Mouse (Mus musculus) ES-E14 (cell line): ENCODE measurements around the gene Atf3. TPM values are rescaled to one million over a fixed set of nuclear protein-coding genes. Genes with fewer than 3 reads are reported as not detected.

ENCODE experiments used
- DNase-seq: peaks from one replicate; pipeline ENCODE4 v3.0.0-alpha.2; 2013; ENCODE audit warnings: low read depth, low spot score
- H3K27ac ChIP-seq: 2 replicates; pipeline ENCODE4 v1.5.1; 2012; ENCODE audit warnings: low read depth, mild to moderate bottlenecking, low read length, moderate library complexity, mixed read lengths; ENCODE audit not compliant: poor library complexity, insufficient read depth, severe bottlenecking
- H3K36me3 ChIP-seq: 2 replicates; pipeline ENCODE4 v1.6.1; 2012; ENCODE audit warnings: mild to moderate bottlenecking, low read length, moderate library complexity, mixed read lengths; ENCODE audit not compliant: control insufficient read depth, poor library complexity, insufficient read depth, severe bottlenecking
- H3K4me1 ChIP-seq, 2 experiments: fragments of 150-350 bp in 1 of 2; sonication (generic) in 1 of 2; 2 replicates each; pipeline ENCODE4 v1.6.1; 2012; ENCODE audit warnings: low read length in 2 of 2, mild to moderate bottlenecking in 1 of 2, mixed read lengths in 1 of 2; ENCODE audit not compliant: control insufficient read depth in 2 of 2, insufficient read depth in 2 of 2, poor library complexity in 1 of 2
- H3K4me3 ChIP-seq, 2 experiments: fragments of 150-350 bp in 1 of 2; sonication (generic) in 1 of 2; 2 replicates each; pipeline ENCODE4 v1.5.1; 2012; ENCODE audit warnings: low read length in 2 of 2, low read depth in 1 of 2, mild to moderate bottlenecking in 1 of 2, mixed read lengths in 1 of 2; ENCODE audit not compliant: insufficient read depth in 1 of 2, poor library complexity in 1 of 2, severe bottlenecking in 1 of 2
- H3K9ac ChIP-seq: 2 replicates; pipeline ENCODE4 v1.6.1; 2012; ENCODE audit warnings: low read depth, mild to moderate bottlenecking, low read length, mixed read lengths; ENCODE audit not compliant: poor library complexity, insufficient read depth, severe bottlenecking
- H3K9me3 ChIP-seq: fragments of 150-350 bp; sonication (generic); 2 replicates; pipeline ENCODE4 v1.6.1; 2012; ENCODE audit warnings: low read depth, mild to moderate bottlenecking, low read length; ENCODE audit not compliant: control insufficient read depth, insufficient read depth
- CHD2 ChIP-seq: IDR thresholded peaks from 2 replicates; pipeline ENCODE4 v1.6.1; 2014; ENCODE audit warnings: mild to moderate bottlenecking, low read depth, low read length, inconsistent platforms
- HCFC1 ChIP-seq: IDR thresholded peaks from 2 replicates; pipeline ENCODE4 v1.6.1; 2012; ENCODE audit warnings: low read length, inconsistent platforms, borderline replicate concordance; ENCODE audit not compliant: insufficient read depth
- MAFK ChIP-seq: IDR thresholded peaks from 2 replicates; pipeline ENCODE4 v1.6.1; 2014; ENCODE audit warnings: mild to moderate bottlenecking, low read depth, low read length, inconsistent platforms; ENCODE audit not compliant: insufficient read depth
- ZC3H11A ChIP-seq: IDR thresholded peaks from 2 replicates; pipeline ENCODE4 v1.6.1; 2012; ENCODE audit warnings: low read depth, mild to moderate bottlenecking, inconsistent platforms, low read length, borderline replicate concordance
- ZNF384 ChIP-seq: IDR thresholded peaks from 2 replicates; pipeline ENCODE4 v1.6.1; 2012; ENCODE audit warnings: low read depth, low read length, inconsistent platforms
- in situ Hi-C, 2 experiments: fragments of 600-800 bp; cut with MboI; formaldehyde crosslinking; loops; one replicate each; pipeline ENCODE4 v1.15.1; 2025; ENCODE audit warnings: low sequenced_read_pairs in 2 of 2, inconsistent platforms in 1 of 2; ENCODE audit not compliant: unreplicated experiment in 2 of 2
- total RNA-seq: library from RNA; depleted of rRNA; stranded (reverse); fragments of 300-350 nt; gene quantifications from 2 replicates; pipeline ENCODE4 v1.2.3, GENCODE M21; 2012; rRNA removed

Atf3 gene
- total RNA-seq, result 5.1 and 8.0 TPM in 2 replicates

DNA sequence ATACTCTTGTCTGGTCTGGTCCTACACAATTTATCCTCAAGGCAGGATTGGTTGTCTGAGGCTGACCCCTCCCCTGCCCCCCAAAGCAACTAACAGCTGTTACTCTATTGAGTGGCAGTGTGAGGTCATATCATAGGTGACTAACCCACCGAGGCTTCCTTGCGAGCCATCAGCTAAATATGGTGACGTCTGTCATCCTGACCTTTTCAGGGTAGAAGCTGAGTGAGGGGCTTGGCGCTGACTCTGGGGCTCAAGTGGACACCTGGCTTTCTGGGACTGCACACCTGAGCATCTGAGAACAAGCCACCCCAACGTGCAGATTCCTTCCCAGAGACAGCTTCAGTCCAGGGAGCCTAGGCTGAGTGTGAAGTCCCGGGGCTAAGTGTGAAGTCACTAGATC lies at the start of gene Atf3:
Atf3 (minus strand) TSS at position 101 of the 400 bp plus-strand sequence.
- Histone ChIP-seq H3K9ac (no peak within 1 kb of the TSS), H3K4me1 (no peaks in the 10 kb centered on the region), H3K36me3 (no peaks in the 10 kb centered on the region), H3K27ac (no peak within 1 kb of the TSS; the same call in 1 of the 2 replicates), H3K4me3 (no peak within 1 kb of the TSS), H3K9me3 (no peaks in the 10 kb centered on the region)
- DNase-seq, result no peak
- in situ Hi-C loops, result no loop called here
- TF ChIP-seq MAFK (no peak), ZC3H11A (no peak), CHD2 (no peak), HCFC1 (no peak), ZNF384 (no peak)

DNA sequence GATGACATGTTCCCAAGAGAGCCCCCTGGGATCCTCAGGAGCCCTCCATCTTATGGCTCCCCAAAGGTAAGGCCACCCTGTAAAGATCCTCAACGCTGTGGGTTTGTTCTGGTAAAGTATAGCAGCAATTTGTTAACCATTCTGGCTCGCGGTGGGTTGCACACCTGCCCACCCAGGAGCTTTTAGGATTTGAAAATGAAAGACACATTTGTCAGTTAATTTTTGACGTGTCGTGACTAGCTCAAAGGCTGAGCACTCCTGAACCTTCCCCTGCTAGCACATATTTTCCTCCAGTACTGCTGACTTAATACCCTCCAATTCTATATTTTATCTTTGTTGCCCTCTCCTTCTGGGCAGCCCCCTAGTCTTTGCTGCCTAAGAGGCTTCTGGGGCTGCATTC lies 49.3 kb upstream of the Atf3 start:
- no peak overlapping the region for H3K9ac ChIP-seq
- H3K36me3 ChIP-seq, result no peaks in the 10 kb centered on the region
- H3K9me3 ChIP-seq, result no peaks in the 10 kb centered on the region
- TF ChIP-seq ZNF384, result no peak
- TF ChIP-seq MAFK, result no peak
- no peak for TF ChIP-seq HCFC1
- no peak for TF ChIP-seq CHD2
- TF ChIP-seq ZC3H11A, result no peak
- no peak for DNase-seq
- no peaks in the 10 kb centered on the region for H3K4me1 ChIP-seq
- H3K27ac ChIP-seq, result no peak overlapping the region
- in situ Hi-C loops, result no loop called here
- H3K4me3 ChIP-seq, result no peak overlapping the region

DNA sequence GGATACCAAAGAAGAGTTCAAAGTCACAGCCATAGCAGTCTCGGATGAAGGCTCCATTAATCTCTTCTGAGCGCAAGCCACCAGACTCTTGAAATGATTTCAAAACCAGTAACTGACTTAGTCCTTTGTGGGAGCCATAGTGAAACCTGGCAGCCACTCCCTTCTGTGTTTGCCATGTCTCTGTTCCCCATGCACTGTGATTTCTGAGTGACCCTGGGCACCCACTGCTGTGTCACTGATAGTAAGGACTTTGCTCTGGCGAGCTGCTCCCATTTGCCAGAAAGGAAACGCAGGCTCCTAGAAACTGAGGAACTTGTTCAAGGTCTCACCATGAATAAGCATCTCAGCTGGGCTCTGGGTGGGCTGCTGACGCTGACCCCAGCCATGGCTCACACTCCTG lies 45.6 kb upstream of the Atf3 start:
- H3K9ac ChIP-seq, result no peak overlapping the region
- no peak for TF ChIP-seq MAFK
- TF ChIP-seq HCFC1, result no peak
- no peak for TF ChIP-seq ZNF384
- no peak for TF ChIP-seq CHD2
- TF ChIP-seq ZC3H11A, result no peak
- no peak overlapping the region for H3K27ac ChIP-seq
- H3K4me3 ChIP-seq, result no peak overlapping the region
- in situ Hi-C loops, result no loop called here
- no peak for DNase-seq
- no peaks in the 10 kb centered on the region for H3K9me3 ChIP-seq
- no peaks in the 10 kb centered on the region for H3K4me1 ChIP-seq
- H3K36me3 ChIP-seq, result no peaks in the 10 kb centered on the region

DNA sequence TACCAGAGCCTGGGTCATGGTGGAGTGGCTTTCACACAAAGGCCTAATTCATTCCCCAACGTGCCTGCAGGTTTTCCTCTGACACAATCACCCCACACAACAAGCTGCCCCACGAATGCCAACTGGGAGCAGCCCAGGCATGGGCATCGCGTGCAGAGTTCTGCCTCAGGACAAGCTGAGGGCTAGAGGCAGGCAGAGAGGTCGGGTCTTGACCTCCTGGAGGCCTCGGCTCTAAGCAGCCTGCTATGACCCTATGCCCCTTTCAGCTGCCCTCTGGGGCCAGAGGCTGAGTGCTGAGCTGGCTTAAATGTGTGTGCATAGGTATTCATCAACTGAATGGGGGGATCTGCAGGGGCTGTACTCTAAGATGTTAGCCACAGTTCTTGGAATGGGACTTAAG lies 44.0 kb upstream of the Atf3 start:
- Histone ChIP-seq H3K9me3 (no peaks in the 10 kb centered on the region), H3K36me3 (no peaks in the 10 kb centered on the region), H3K9ac (no peak overlapping the region), H3K27ac (no peak overlapping the region), H3K4me3 (no peak overlapping the region), H3K4me1 (peaks cover 0 to 7% of the 10 kb centered on the region in 2 experiments; a peak in 1 of 4 replicates)
- no peak for TF ChIP-seq ZC3H11A
- no peak for TF ChIP-seq HCFC1
- no peak for TF ChIP-seq CHD2
- no peak for TF ChIP-seq ZNF384
- no peak for TF ChIP-seq MAFK
- in situ Hi-C loops, result no loop called here
- DNase-seq, result no peak

DNA sequence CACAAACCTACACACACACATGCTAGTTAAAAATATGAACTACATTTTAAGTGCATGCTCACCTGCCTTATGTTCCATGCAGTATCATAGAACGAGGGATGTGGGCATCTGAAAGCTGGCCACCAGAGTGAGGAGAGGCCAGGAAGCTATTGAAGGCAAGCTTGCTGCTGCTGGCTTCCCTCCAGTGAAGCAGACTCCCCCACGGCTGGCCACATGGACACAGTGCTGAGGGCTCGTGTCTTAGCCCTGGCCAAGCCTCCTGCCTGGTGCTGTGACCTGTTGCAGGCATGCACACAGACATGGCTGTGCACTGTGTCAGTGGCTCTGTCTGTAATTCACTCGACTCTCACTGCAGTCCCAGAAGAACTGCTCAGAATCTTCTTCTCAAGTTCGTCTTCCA lies 41.8 kb upstream of the Atf3 start:
- no peaks in the 10 kb centered on the region for H3K36me3 ChIP-seq
- DNase-seq, result no peak
- TF ChIP-seq ZNF384, result no peak
- TF ChIP-seq HCFC1, result no peak
- TF ChIP-seq CHD2, result no peak
- no peak for TF ChIP-seq ZC3H11A
- TF ChIP-seq MAFK, result no peak
- no peak overlapping the region for H3K27ac ChIP-seq
- H3K9ac ChIP-seq, result no peak overlapping the region
- H3K4me3 ChIP-seq, result no peak overlapping the region
- in situ Hi-C loops, result no loop called here
- H3K4me1 ChIP-seq, result peaks cover 0 to 10% of the 10 kb centered on the region in 2 experiments; a peak in 1 of 4 replicates
- no peaks in the 10 kb centered on the region for H3K9me3 ChIP-seq
